Mouse (Mus musculus) liver, adult 2 months (tissue): ENCODE results near the gene Myo5c. TPM values are rescaled to one million over a fixed set of nuclear protein-coding genes. Genes with fewer than 3 reads are reported as not detected.
"Not testable (repeated sequence)": the region's sequence is repeated elsewhere in the genome, so short reads cannot be mapped to it uniquely, and the experiment has no call there.

Experiments
- DNase-seq: peaks from one replicate; pipeline ENCODE4 v3.0.0-alpha.2; 2011; ENCODE audit warnings: low read depth, low spot score; ENCODE audit errors: extremely low read depth
- H3K27ac ChIP-seq: fragments of 200-500 bp; replicated peaks from 2 replicates; pipeline ENCODE4 v1.5.1; 2012; ENCODE audit warnings: low read depth, mild to moderate bottlenecking, control low read depth, inconsistent platforms, low read length; ENCODE audit not compliant: insufficient read depth
- H3K27me3 ChIP-seq: fragments of 200-500 bp; 2 replicates; pipeline ENCODE4 v1.6.1; 2012; ENCODE audit warnings: mild to moderate bottlenecking, moderate library complexity, low read length, inconsistent platforms; ENCODE audit not compliant: control insufficient read depth, insufficient read depth
- H3K36me3 ChIP-seq: fragments of 200-500 bp; 2 replicates; pipeline ENCODE4 v1.6.1; 2012; ENCODE audit warnings: low read length, inconsistent platforms; ENCODE audit not compliant: control insufficient read depth, insufficient read depth
- H3K4me1 ChIP-seq: fragments of 200-500 bp; 2 replicates; pipeline ENCODE4 v1.6.1; 2011; ENCODE audit warnings: low read length; ENCODE audit not compliant: control insufficient read depth, insufficient read depth
- H3K4me3 ChIP-seq: fragments of 200-500 bp; 2 replicates; pipeline ENCODE4 v1.5.1; 2011; ENCODE audit warnings: low read depth, mild to moderate bottlenecking, control low read depth, low read length, moderate library complexity; ENCODE audit not compliant: insufficient read depth
- H3K79me2 ChIP-seq: fragments of 200-500 bp; 2 replicates; pipeline ENCODE4 v1.6.1; 2012; ENCODE audit warnings: inconsistent platforms, mild to moderate bottlenecking, low read length, moderate library complexity; ENCODE audit not compliant: control insufficient read depth, insufficient read depth
- H3K9ac ChIP-seq: fragments of 200-500 bp; 2 replicates; pipeline ENCODE4 v1.6.1; 2012; ENCODE audit warnings: low read depth, mild to moderate bottlenecking, control low read depth, inconsistent platforms, low read length
- CTCF ChIP-seq: fragments of 200-500 bp; IDR thresholded peaks from 2 replicates; pipeline ENCODE4 v1.5.1; 2011; ENCODE audit warnings: low read depth, low read length, control low read depth
- POLR2A ChIP-seq: fragments of 200-500 bp; IDR thresholded peaks from 2 replicates; pipeline ENCODE4 v1.6.1; 2011; ENCODE audit warnings: low read length, control low read depth; ENCODE audit not compliant: insufficient read depth; ENCODE audit errors: extremely low read depth
- WGBS: fragments of 180-500 bp; shearing (Covaris S2); methylation state at CpG from one replicate; pipeline ENCODE4 v1.1.7; 2018; 5-methylcytosine and 5-hydroxymethylcytosine counted together
- polyA plus RNA-seq: library from polyadenylated mRNA; depleted of rRNA; stranded (reverse); fragments of >200 nt; gene quantifications from 2 replicates; pipeline ENCODE4 v1.2.3, GENCODE M21; 2012
- total RNA-seq: library from RNA; depleted of rRNA; stranded (reverse); fragments of >200 nt; gene quantifications from 2 replicates; pipeline ENCODE4 v1.2.3, GENCODE M21; 2014

Myo5c gene
- total and polyA plus RNA-seq, 2 experiments, result 0.12 to 0.18 TPM

- Histone ChIP-seq H3K9ac (no peak overlapping the region), H3K4me1 (no peaks in the 10 kb centered on the region), H3K4me3 (no peak overlapping the region), H3K27ac (no peak overlapping the region), H3K79me2 (no peaks in the 10 kb centered on the region), H3K36me3 (no peaks in the 10 kb centered on the region), H3K27me3 (no peaks in the 10 kb centered on the region)
- 89% methylated on average over 13 of the region's 13 CpGs for WGBS
- no peak for DNase-seq
- TF ChIP-seq CTCF, result no peak
- no peak for TF ChIP-seq POLR2A
Measured at GRCm38 (mm10) chr9:75246080-75246930, 14.5 kb downstream of the Myo5c start.

DNA sequence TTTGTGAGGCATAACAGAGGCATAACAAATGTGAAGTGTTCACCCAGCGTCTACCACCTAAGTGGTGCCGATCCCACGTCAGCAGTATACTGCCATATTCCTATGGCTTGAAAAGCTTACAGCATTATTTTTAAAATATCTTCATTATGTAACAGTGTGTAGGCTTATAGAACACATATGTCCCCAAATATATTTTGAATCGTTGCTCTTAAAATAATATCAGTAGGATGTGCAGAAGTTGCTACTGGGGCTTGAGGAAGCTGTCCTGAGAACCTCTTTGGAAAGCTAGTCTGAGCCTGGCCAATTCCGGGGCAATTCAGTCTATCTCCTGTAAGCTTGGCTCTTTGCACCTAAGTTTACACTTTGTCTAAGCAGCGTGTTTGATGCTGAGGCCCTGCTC is 16.1 kb downstream of the Myo5c start:
- no peak overlapping the region for H3K27ac ChIP-seq
- no peaks in the 10 kb centered on the region for H3K36me3 ChIP-seq
- 92% methylated on average over 6 of the region's 6 CpGs for WGBS
- H3K27me3 ChIP-seq, result no peaks in the 10 kb centered on the region
- no peaks in the 10 kb centered on the region for H3K79me2 ChIP-seq
- H3K9ac ChIP-seq, result no peak overlapping the region
- H3K4me1 ChIP-seq, result no peaks in the 10 kb centered on the region
- no peak overlapping the region for H3K4me3 ChIP-seq
- no peak for TF ChIP-seq POLR2A
- no peak for TF ChIP-seq CTCF
- no peak for DNase-seq

DNA sequence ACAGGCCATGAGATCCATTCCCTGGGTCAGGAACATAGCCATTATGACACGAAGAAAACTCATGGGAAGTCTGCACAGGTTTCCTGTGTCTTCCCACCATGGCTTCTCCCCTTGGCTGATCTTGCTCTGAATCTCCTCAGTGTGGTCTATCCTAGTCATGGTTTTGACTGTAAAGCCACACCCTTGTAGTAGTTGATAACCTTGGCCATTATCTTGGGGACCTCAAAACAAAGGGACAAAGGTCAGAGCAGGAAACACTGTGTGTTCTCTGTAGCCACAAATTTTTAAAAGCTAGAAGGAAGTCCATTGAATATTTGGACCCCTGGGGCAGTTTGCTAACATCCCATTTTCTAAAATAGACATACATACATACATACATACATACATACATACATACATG is 16.5 kb downstream of the Myo5c start:
- no peaks in the 10 kb centered on the region for H3K27me3 ChIP-seq
- no peaks in the 10 kb centered on the region for H3K79me2 ChIP-seq
- TF ChIP-seq CTCF (no peak), POLR2A (no peak)
- no peak overlapping the region for H3K4me3 ChIP-seq
- H3K27ac ChIP-seq, result no peak overlapping the region
- H3K36me3 ChIP-seq, result no peaks in the 10 kb centered on the region
- H3K4me1 ChIP-seq, result no peaks in the 10 kb centered on the region
- DNase-seq, result no peak
- H3K9ac ChIP-seq, result no peak overlapping the region
- WGBS, result 86% methylated on average over 1 of the region's 1 CpGs

GRCm38 (mm10) chr9:75248874-75249273 is 17.1 kb downstream of the Myo5c start:
- DNase-seq, result no peak
- no peak overlapping the region for H3K9ac ChIP-seq
- H3K4me3 ChIP-seq, result no peak overlapping the region
- no peaks in the 10 kb centered on the region for H3K27me3 ChIP-seq
- H3K79me2 ChIP-seq, result no peaks in the 10 kb centered on the region
- no peaks in the 10 kb centered on the region for H3K4me1 ChIP-seq
- no peaks in the 10 kb centered on the region for H3K36me3 ChIP-seq
- no peak overlapping the region for H3K27ac ChIP-seq
- TF ChIP-seq POLR2A, result no peak
- TF ChIP-seq CTCF, result no peak

DNA sequence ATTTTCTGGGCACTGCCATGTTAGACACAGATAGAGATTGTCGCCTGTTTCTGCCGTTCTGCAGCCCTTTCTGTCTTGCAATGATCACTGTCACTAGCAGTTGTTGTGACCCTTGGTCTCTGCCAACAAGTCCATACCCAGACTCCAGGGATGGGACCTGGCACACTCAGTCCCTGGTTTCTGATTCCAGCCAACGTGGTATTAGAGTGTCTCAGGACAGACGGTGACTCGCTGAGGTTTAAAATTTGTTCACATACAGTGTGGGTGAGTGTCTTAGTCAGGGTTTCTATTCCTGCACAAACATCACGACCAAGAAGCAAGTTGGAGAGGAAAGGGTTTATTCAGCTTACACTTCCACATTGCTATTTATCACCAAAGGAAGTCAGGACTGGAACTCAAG is 21.3 kb downstream of the Myo5c start:
- not testable (repeated sequence) for H3K36me3 ChIP-seq, H3K4me3 ChIP-seq, DNase-seq, H3K4me1 ChIP-seq, H3K79me2 ChIP-seq, H3K27ac ChIP-seq, H3K27me3 ChIP-seq, H3K9ac ChIP-seq
- 75% methylated on average over 6 of the region's 6 CpGs for WGBS

GRCm38 (mm10) chr9:75253766-75254165 is 21.9 kb downstream of the Myo5c start:
- no peak for DNase-seq
- no peaks in the 10 kb centered on the region for H3K79me2 ChIP-seq
- no peaks in the 10 kb centered on the region for H3K36me3 ChIP-seq
- no peak overlapping the region for H3K4me3 ChIP-seq
- TF ChIP-seq POLR2A (no peak), CTCF (no peak)
- H3K27me3 ChIP-seq, result no peaks in the 10 kb centered on the region
- no peak overlapping the region for H3K9ac ChIP-seq
- H3K27ac ChIP-seq, result no peak overlapping the region
- H3K4me1 ChIP-seq, result no peaks in the 10 kb centered on the region
- WGBS, result 73% methylated on average over 3 of the region's 3 CpGs
